Mouse (Mus musculus): Measurements from ENCODE around the gene Atp1a1.

- TF ChIP-seq CTCF (IDR thresholded peaks at IDR 0.05; ENCODE audit: low read depth) (no peak), EP300 (IDR thresholded peaks at IDR 0.05; ENCODE audit: low read depth) (no peak)
These were observed 11.9 kb downstream of the Atp1a1 start for GRCm38 (mm10) chr3:101592281-101593265.

Measured in liver, embryonic 14.5 days (tissue).